Mouse (Mus musculus) midbrain, embryonic 12.5 days (tissue): ENCODE data around the gene 4933424G06Rik. TPM values are rescaled to one million over a fixed set of nuclear protein-coding genes. Genes with fewer than 3 reads are reported as not detected.
"Not testable (repeated sequence)": the region's sequence is repeated elsewhere in the genome, so short reads cannot be mapped to it uniquely, and the experiment has no call there.

Source experiments
- ATAC-seq: fragments of 200-750 bp; cut with Nextera tagmentation; 2 replicates; pipeline ENCODE4 v1.8.0; 2017; ENCODE audit warnings: low read depth, moderate TSS enrichment, moderate library complexity; ENCODE audit not compliant: low FRiP score
- H3K27ac ChIP-seq: fragments of 300-500 bp; sonication (generic); replicated peaks from 2 replicates; pipeline ENCODE4 v1.5.1; 2016; ENCODE audit warnings: mild to moderate bottlenecking
- H3K27me3 ChIP-seq: fragments of 300-500 bp; sonication (generic); 2 replicates; pipeline ENCODE4 v1.6.1; 2016; ENCODE audit warnings: mild to moderate bottlenecking
- H3K36me3 ChIP-seq: fragments of 300-500 bp; sonication (generic); 2 replicates; pipeline ENCODE4 v1.6.1; 2016
- H3K4me1 ChIP-seq: fragments of 300-500 bp; sonication (generic); 2 replicates; pipeline ENCODE4 v1.6.1; 2016
- H3K4me2 ChIP-seq: fragments of 300-500 bp; sonication (generic); replicated peaks from 2 replicates; pipeline ENCODE4 v1.6.1; 2016; ENCODE audit warnings: mild to moderate bottlenecking, moderate library complexity
- H3K4me3 ChIP-seq: fragments of 300-500 bp; sonication (generic); 2 replicates; pipeline ENCODE4 v1.5.1; 2016; ENCODE audit warnings: mild to moderate bottlenecking
- H3K9ac ChIP-seq: fragments of 300-500 bp; sonication (generic); replicated peaks from 2 replicates; pipeline ENCODE4 v1.6.1; 2016; ENCODE audit warnings: mild to moderate bottlenecking, moderate library complexity
- H3K9me3 ChIP-seq: fragments of 300-500 bp; sonication (generic); 2 replicates; pipeline ENCODE4 v1.6.1; 2016; ENCODE audit warnings: mild to moderate bottlenecking
- WGBS: fragments of 180-500 bp; shearing (Covaris S2); methylation state at CpG from one replicate; pipeline ENCODE4 v1.1.7; 2016; 5-methylcytosine and 5-hydroxymethylcytosine counted together
- polyA plus RNA-seq: library from polyadenylated mRNA; unstranded; fragments of >200 nt; fragmentation: Nextera tagmentation; extraction: Ambion mirVana; gene quantifications from 2 replicates; pipeline ENCODE4 v1.2.1, GENCODE M21; 2016

The 4933424G06Rik gene
- polyA plus RNA-seq, result 0.27 TPM in 2 replicates

GRCm38 (mm10) chr1:36709854-36710280 lies at the start of gene 4933424G06Rik:
TSS of gene 4933424G06Rik (plus strand) at chr1:36710149.
- peak; percentile 98 for ATAC-seq
- Histone ChIP-seq H3K27ac (peak within 1 kb of the TSS; percentile 77), H3K27me3 (0 out of 2 replicates have a peak, but pooled peaks cover 3% of the 10 kb centered on the region), H3K4me2 (peak within 1 kb of the TSS; percentile 81), H3K4me1 (peaks cover 18% of the 10 kb centered on the region), H3K9me3 (no peaks in the 10 kb centered on the region), H3K36me3 (peaks cover 25% of the 10 kb centered on the region), H3K4me3 (peak within 1 kb of the TSS; percentile 81), H3K9ac (peak within 1 kb of the TSS; percentile 89)
- under 1% methylated on average over 27 of the region's 29 CpGs for WGBS

GRCm38 (mm10) chr1:36664457-36664856 lies 45.5 kb upstream of the 4933424G06Rik start:
- Histone ChIP-seq H3K4me1 (no peaks in the 10 kb centered on the region), H3K27me3 (no peaks in the 10 kb centered on the region), H3K4me2 (no peak overlapping the region), H3K27ac (no peak overlapping the region), H3K9me3 (no peaks in the 10 kb centered on the region), H3K36me3 (no peaks in the 10 kb centered on the region), H3K9ac (no peak overlapping the region), H3K4me3 (no peak overlapping the region)
- 77% methylated on average over 4 of the region's 4 CpGs for WGBS
- ATAC-seq, result no peak

GRCm38 (mm10) chr1:36665165-36665723 lies 44.7 kb upstream of the 4933424G06Rik start:
- no peaks in the 10 kb centered on the region for H3K4me1 ChIP-seq
- no peak for ATAC-seq
- H3K9ac ChIP-seq, result no peak overlapping the region
- H3K36me3 ChIP-seq, result no peaks in the 10 kb centered on the region
- WGBS, result 64% methylated on average over 11 of the region's 11 CpGs
- H3K27me3 ChIP-seq, result no peaks in the 10 kb centered on the region
- H3K27ac ChIP-seq, result no peak overlapping the region
- H3K9me3 ChIP-seq, result no peaks in the 10 kb centered on the region
- H3K4me2 ChIP-seq, result no peak overlapping the region
- H3K4me3 ChIP-seq, result no peak overlapping the region

- ATAC-seq, result no peak
- H3K4me3 ChIP-seq, result no peak overlapping the region
- no peaks in the 10 kb centered on the region for H3K4me1 ChIP-seq
- H3K27me3 ChIP-seq, result no peaks in the 10 kb centered on the region
- H3K36me3 ChIP-seq, result no peaks in the 10 kb centered on the region
- no peak overlapping the region for H3K27ac ChIP-seq
- WGBS, result 68% methylated on average over 4 of the region's 4 CpGs
- H3K9ac ChIP-seq, result no peak overlapping the region
- no peak overlapping the region for H3K4me2 ChIP-seq
- H3K9me3 ChIP-seq, result no peaks in the 10 kb centered on the region
These were observed 44.0 kb upstream of the 4933424G06Rik start for GRCm38 (mm10) chr1:36665934-36666333.

GRCm38 (mm10) chr1:36668007-36668406 lies 41.9 kb upstream of the 4933424G06Rik start:
- not testable (repeated sequence) for ATAC-seq, H3K27me3 ChIP-seq, H3K9ac ChIP-seq, H3K4me3 ChIP-seq, H3K4me1 ChIP-seq, H3K27ac ChIP-seq, H3K9me3 ChIP-seq, H3K36me3 ChIP-seq, H3K4me2 ChIP-seq
- 69% methylated on average over 4 of the region's 4 CpGs for WGBS

- WGBS, result 82% methylated on average over 4 of the region's 4 CpGs
These were observed 39.7 kb upstream of the 4933424G06Rik start for GRCm38 (mm10) chr1:36670256-36670655.

GRCm38 (mm10) chr1:36671260-36671659 lies 38.7 kb upstream of the 4933424G06Rik start:
- no peaks in the 10 kb centered on the region for H3K4me1 ChIP-seq
- H3K27me3 ChIP-seq, result no peaks in the 10 kb centered on the region
- H3K36me3 ChIP-seq, result no peaks in the 10 kb centered on the region
- H3K9me3 ChIP-seq, result no peaks in the 10 kb centered on the region
- H3K4me3 ChIP-seq, result no peak overlapping the region
- no peak overlapping the region for H3K9ac ChIP-seq
- no peak overlapping the region for H3K4me2 ChIP-seq
- no peak for ATAC-seq
- H3K27ac ChIP-seq, result no peak overlapping the region
- WGBS, result 95% methylated on average over 10 of the region's 10 CpGs

More at GRCm38 (mm10) chr1:36670256-36670655, 39.7 kb upstream of the 4933424G06Rik start:
- H3K4me3 ChIP-seq, result no peak overlapping the region
- no peaks in the 10 kb centered on the region for H3K36me3 ChIP-seq
- no peaks in the 10 kb centered on the region for H3K27me3 ChIP-seq
- no peak overlapping the region for H3K9ac ChIP-seq
- ATAC-seq, result no peak
- no peaks in the 10 kb centered on the region for H3K9me3 ChIP-seq
- H3K4me2 ChIP-seq, result no peak overlapping the region
- H3K27ac ChIP-seq, result no peak overlapping the region
- no peaks in the 10 kb centered on the region for H3K4me1 ChIP-seq

- H3K9ac ChIP-seq, result no peak overlapping the region
- no peaks in the 10 kb centered on the region for H3K9me3 ChIP-seq
- H3K4me2 ChIP-seq, result no peak overlapping the region
- 49% methylated on average over 16 of the region's 16 CpGs for WGBS
- no peak for ATAC-seq
- H3K36me3 ChIP-seq, result no peaks in the 10 kb centered on the region
- H3K4me3 ChIP-seq, result no peak overlapping the region
- no peaks in the 10 kb centered on the region for H3K27me3 ChIP-seq
- no peaks in the 10 kb centered on the region for H3K4me1 ChIP-seq
- no peak overlapping the region for H3K27ac ChIP-seq
These were observed 37.1 kb upstream of the 4933424G06Rik start for GRCm38 (mm10) chr1:36672648-36673350.

- H3K4me1 ChIP-seq, result no peaks in the 10 kb centered on the region
- H3K9ac ChIP-seq, result no peak overlapping the region
- WGBS, result 59% methylated on average over 3 of the region's 3 CpGs
- no peak for ATAC-seq
- H3K27me3 ChIP-seq, result no peaks in the 10 kb centered on the region
- H3K4me2 ChIP-seq, result no peak overlapping the region
- no peak overlapping the region for H3K27ac ChIP-seq
- H3K36me3 ChIP-seq, result no peaks in the 10 kb centered on the region
- H3K4me3 ChIP-seq, result no peak overlapping the region
- H3K9me3 ChIP-seq, result no peaks in the 10 kb centered on the region
These were observed 35.0 kb upstream of the 4933424G06Rik start for GRCm38 (mm10) chr1:36674936-36675335.

GRCm38 (mm10) chr1:36680893-36681292 lies 29.1 kb upstream of the 4933424G06Rik start:
- peaks cover 10% of the 10 kb centered on the region; the same call in 1 of the 2 replicates for H3K4me1 ChIP-seq
- H3K27ac ChIP-seq, result 0 out of 2 replicates have a peak overlapping the region, but pooled peaks have one; percentile 10
- H3K4me2 ChIP-seq, result no peak overlapping the region
- no peak for ATAC-seq
- no peaks in the 10 kb centered on the region for H3K36me3 ChIP-seq
- H3K9me3 ChIP-seq, result no peaks in the 10 kb centered on the region
- 30% methylated on average over 7 of the region's 7 CpGs for WGBS
- H3K27me3 ChIP-seq, result no peaks in the 10 kb centered on the region
- no peak overlapping the region for H3K4me3 ChIP-seq
- H3K9ac ChIP-seq, result no peak overlapping the region

- 94% methylated on average over 39 of the region's 39 CpGs for WGBS
- Histone ChIP-seq H3K9ac (no peak within 1 kb of the TSS), H3K27me3 (no peaks in the 10 kb centered on the region), H3K27ac (no peak within 1 kb of the TSS), H3K4me3 (no peak within 1 kb of the TSS), H3K9me3 (no peaks in the 10 kb centered on the region), H3K36me3 (no peaks in the 10 kb centered on the region), H3K4me1 (peaks cover 10% of the 10 kb centered on the region; the same call in 1 of the 2 replicates), H3K4me2 (no peak within 1 kb of the TSS)
- ATAC-seq, result no peak
These were observed 27.2 kb upstream of the 4933424G06Rik start, which contains the start of gene Fam178b for GRCm38 (mm10) chr1:36682620-36683355. TSS of gene Fam178b (minus strand) at chr1:36683183.
